Mouse (Mus musculus): ENCODE measurements at regions not wholly inside any gene's neighbourhood (a gene's known extent, or its start where the extent isn't known, plus 50 kb on each side); places are given as distances from the start of the nearest gene placed in this dataset.

DNA sequence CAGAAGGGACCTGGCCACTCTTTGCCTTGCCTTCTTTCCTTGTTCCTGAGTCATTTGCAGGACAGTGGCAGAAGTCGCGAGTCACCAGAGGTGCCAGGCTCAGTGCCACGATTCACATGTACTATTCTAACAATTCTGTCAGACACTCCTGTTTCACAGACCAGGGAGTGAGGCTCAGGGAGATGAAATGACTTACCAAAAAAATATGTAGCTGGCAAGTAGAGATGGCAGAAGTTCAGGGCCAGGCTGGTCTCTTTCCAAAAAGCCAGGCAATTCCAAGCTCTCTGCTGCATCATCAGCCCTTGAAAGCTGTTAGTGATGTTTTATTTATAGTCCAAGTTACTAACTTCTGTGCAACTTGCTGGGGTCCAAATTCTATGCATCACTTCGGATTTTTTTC, 311.2 kb downstream of the Hace1 start:
- Histone ChIP-seq H3K4me3 (ENCODE audit: low read depth, low read length) (no peak overlapping the region), H3K36me3 (ENCODE audit: control insufficient read depth, insufficient read depth, low read length) (no peaks in the 10 kb centered on the region), H3K27ac (replicated peaks; ENCODE audit: low read depth, low read length) (no peak overlapping the region), H3K4me2 (ENCODE audit: low read depth, severe bottlenecking) (no peak overlapping the region), H3K4me1 (ENCODE audit: control insufficient read depth, insufficient read depth, low read length) (peaks cover 3% of the 10 kb centered on the region; the same call in 1 of the 2 replicates), H3K27me3 (ENCODE audit: control insufficient read depth, insufficient read depth, low read length) (no peaks in the 10 kb centered on the region), H3K9ac (ENCODE audit: low read length) (no peak overlapping the region), H3K9me3 (ENCODE audit: control insufficient read depth, low read length) (no peaks in the 10 kb centered on the region)
- 80% methylated on average over 4 of the region's 4 CpGs for WGBS
- DNase-seq (ENCODE audit: low spot score) (peak; percentile 20), ATAC-seq (ENCODE audit: insufficient number of reproducible peaks, low FRiP score, low TSS enrichment, low read depth) (no peak)

GRCm38 (mm10) chr10:45889381-45889951, 311.8 kb downstream of the Hace1 start:
- Histone ChIP-seq H3K9me3 (ENCODE audit: control insufficient read depth, low read length) (no peaks in the 10 kb centered on the region), H3K4me1 (ENCODE audit: control insufficient read depth, insufficient read depth, low read length) (peaks cover 3% of the 10 kb centered on the region; the same call in 1 of the 2 replicates), H3K4me2 (ENCODE audit: low read depth, severe bottlenecking) (no peak overlapping the region), H3K27me3 (ENCODE audit: control insufficient read depth, insufficient read depth, low read length) (no peaks in the 10 kb centered on the region), H3K36me3 (ENCODE audit: control insufficient read depth, insufficient read depth, low read length) (no peaks in the 10 kb centered on the region), H3K4me3 (ENCODE audit: low read depth, low read length) (no peak overlapping the region), H3K27ac (replicated peaks; ENCODE audit: low read depth, low read length) (no peak overlapping the region), H3K9ac (ENCODE audit: low read length) (no peak overlapping the region)
- DNase-seq (ENCODE audit: low spot score) (peak; percentile 17), ATAC-seq (ENCODE audit: insufficient number of reproducible peaks, low FRiP score, low TSS enrichment, low read depth) (no peak)
- 77% methylated on average over 13 of the region's 13 CpGs for WGBS

DNA sequence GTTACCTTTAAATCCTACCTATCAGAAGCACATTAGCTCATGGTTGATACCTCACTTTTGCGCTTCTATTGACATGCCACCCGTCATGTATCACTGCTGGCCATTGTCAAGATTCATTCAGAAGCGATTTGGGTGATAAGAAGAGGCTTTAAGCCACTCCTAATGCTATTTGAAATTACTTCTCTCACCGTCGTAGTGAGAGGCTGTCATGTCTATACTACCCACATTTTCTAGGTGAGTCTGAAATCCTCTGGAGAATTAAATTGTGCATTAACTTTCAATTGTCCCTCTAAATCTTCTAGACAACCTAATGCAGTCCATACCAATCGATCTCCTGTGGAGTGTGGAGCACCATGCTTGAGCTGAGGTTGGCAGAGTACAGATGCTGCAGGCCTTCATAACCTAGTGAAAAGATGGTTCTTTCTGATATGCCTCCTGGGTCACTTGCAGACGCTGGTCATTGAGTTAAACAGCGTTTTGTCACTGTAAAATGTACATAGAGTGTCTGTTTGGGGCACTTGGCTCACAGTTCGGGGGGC, 312.5 kb downstream of the Hace1 start:
- peak; percentile 12 for DNase-seq (ENCODE audit: low spot score)
- no peak overlapping the region for H3K9ac ChIP-seq (ENCODE audit: low read length)
- H3K4me1 ChIP-seq (ENCODE audit: control insufficient read depth, insufficient read depth, low read length): peaks cover 3% of the 10 kb centered on the region; the same call in 1 of the 2 replicates
- no peaks in the 10 kb centered on the region for H3K9me3 ChIP-seq (ENCODE audit: control insufficient read depth, low read length)
- no peak overlapping the region for H3K4me2 ChIP-seq (ENCODE audit: low read depth, severe bottlenecking)
- H3K27me3 ChIP-seq (ENCODE audit: control insufficient read depth, insufficient read depth, low read length): no peaks in the 10 kb centered on the region
- H3K27ac ChIP-seq (replicated peaks; ENCODE audit: low read depth, low read length): no peak overlapping the region
- H3K36me3 ChIP-seq (ENCODE audit: control insufficient read depth, insufficient read depth, low read length): no peaks in the 10 kb centered on the region
- ATAC-seq (ENCODE audit: insufficient number of reproducible peaks, low FRiP score, low TSS enrichment, low read depth): no peak
- WGBS: 89% methylated on average over 9 of the region's 9 CpGs
- no peak overlapping the region for H3K4me3 ChIP-seq (ENCODE audit: low read depth, low read length)

DNA sequence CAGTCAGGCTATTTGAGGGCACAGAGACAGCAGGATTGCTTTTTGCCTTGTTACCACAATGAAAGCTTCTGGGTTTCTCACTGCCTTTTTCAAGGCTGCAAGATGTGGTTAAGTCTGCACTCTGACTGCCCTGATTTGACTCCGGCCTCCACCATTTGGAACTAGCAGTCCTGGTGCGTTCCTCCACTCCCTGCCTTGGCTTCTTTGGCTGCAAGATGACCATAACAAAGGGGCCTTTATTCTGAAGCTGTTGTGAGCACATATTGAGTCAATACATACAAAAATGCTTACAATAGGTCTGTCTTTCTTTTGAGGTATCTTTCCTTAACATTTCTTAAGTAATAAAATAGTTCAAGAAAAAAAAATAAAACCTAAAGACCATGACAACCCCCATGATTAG, 314.8 kb downstream of the Hace1 start:
- WGBS: 51% methylated on average over 2 of the region's 2 CpGs
- Histone ChIP-seq H3K4me2 (ENCODE audit: low read depth, severe bottlenecking) (no peak overlapping the region), H3K36me3 (ENCODE audit: control insufficient read depth, insufficient read depth, low read length) (no peaks in the 10 kb centered on the region), H3K27ac (replicated peaks; ENCODE audit: low read depth, low read length) (peak overlapping the region; percentile 32; the same call in 1 of the 2 replicates), H3K27me3 (ENCODE audit: control insufficient read depth, insufficient read depth, low read length) (no peaks in the 10 kb centered on the region), H3K9ac (ENCODE audit: low read length) (no peak overlapping the region), H3K4me3 (ENCODE audit: low read depth, low read length) (no peak overlapping the region), H3K4me1 (ENCODE audit: control insufficient read depth, insufficient read depth, low read length) (peaks cover 3% of the 10 kb centered on the region; the same call in 1 of the 2 replicates), H3K9me3 (ENCODE audit: control insufficient read depth, low read length) (no peaks in the 10 kb centered on the region)
- DNase-seq (ENCODE audit: low spot score) (no peak), ATAC-seq (ENCODE audit: insufficient number of reproducible peaks, low FRiP score, low TSS enrichment, low read depth) (no peak)

DNA sequence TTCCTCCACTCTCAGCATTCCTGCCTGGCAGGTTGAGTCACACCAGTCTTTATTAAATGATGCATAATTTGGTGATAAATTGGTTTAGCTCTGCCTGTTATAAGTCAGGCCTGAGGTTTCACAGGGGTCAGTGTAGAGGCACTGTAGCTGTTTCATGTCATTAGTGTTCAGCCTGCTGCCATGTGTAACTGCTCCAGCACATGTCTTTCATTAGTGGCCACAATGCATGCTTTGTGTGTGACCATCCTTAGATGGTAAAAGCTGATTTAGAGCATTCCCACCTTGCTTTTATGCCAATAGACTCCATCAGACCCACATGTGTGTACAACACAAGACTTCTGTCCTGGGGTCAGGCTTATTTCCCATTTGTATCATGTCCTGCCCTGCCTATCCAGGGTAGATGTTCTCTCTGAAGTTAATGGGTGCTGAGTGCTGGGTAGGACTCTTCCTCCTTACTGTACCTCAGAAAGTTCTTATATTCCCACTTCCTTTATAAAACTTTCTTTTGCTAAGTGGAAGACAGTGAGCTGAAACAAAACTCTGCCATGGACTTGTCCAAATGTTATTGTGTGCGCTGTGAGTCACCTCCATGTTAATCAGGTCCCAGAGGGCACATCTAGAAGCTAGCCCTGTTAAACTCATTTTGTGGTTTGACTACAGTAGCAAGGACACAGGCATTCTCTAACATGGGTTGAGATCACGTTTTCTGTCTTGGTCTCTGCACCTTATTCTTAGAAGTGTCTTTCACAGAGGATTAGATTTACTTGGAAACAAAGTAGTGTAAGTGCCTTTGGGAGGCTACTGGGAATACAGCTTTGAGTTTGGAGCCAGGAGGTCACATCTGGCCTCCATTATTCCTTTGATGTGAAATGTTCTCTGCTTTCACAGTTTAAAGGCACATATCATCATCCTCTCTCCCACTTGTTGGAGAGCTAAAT, 316.5 kb downstream of the Hace1 start:
- H3K4me2 ChIP-seq (ENCODE audit: low read depth, severe bottlenecking): no peak overlapping the region
- peak; percentile 81 for DNase-seq (ENCODE audit: low spot score)

GRCm38 (mm10) chr10:45916928-45917327, 339.3 kb downstream of the Hace1 start:
- H3K9me3 ChIP-seq (ENCODE audit: control insufficient read depth, low read length): no peaks in the 10 kb centered on the region
- ATAC-seq (ENCODE audit: insufficient number of reproducible peaks, low FRiP score, low TSS enrichment, low read depth): no peak
- H3K4me1 ChIP-seq (ENCODE audit: control insufficient read depth, insufficient read depth, low read length): no peaks in the 10 kb centered on the region
- no peak overlapping the region for H3K4me2 ChIP-seq (ENCODE audit: low read depth, severe bottlenecking)
- H3K4me3 ChIP-seq (ENCODE audit: low read depth, low read length): no peak overlapping the region
- WGBS: 28% methylated on average over 3 of the region's 3 CpGs
- no peak for DNase-seq (ENCODE audit: low spot score)
- no peaks in the 10 kb centered on the region for H3K36me3 ChIP-seq (ENCODE audit: control insufficient read depth, insufficient read depth, low read length)
- no peak overlapping the region for H3K9ac ChIP-seq (ENCODE audit: low read length)
- no peaks in the 10 kb centered on the region for H3K27me3 ChIP-seq (ENCODE audit: control insufficient read depth, insufficient read depth, low read length)
- no peak overlapping the region for H3K27ac ChIP-seq (replicated peaks; ENCODE audit: low read depth, low read length)

More for the DNA sequence above, 316.5 kb downstream of the Hace1 start:
- H3K36me3 ChIP-seq (ENCODE audit: control insufficient read depth, insufficient read depth, low read length): no peaks in the 10 kb centered on the region
- H3K9me3 ChIP-seq (ENCODE audit: control insufficient read depth, low read length): no peaks in the 10 kb centered on the region
- WGBS: 12% methylated on average over 2 of the region's 2 CpGs
- peak; percentile 95 for ATAC-seq (ENCODE audit: insufficient number of reproducible peaks, low FRiP score, low TSS enrichment, low read depth)
- peaks cover 3% of the 10 kb centered on the region; the same call in 1 of the 2 replicates for H3K4me1 ChIP-seq (ENCODE audit: control insufficient read depth, insufficient read depth, low read length)
- H3K9ac ChIP-seq (ENCODE audit: low read length): no peak overlapping the region
- no peaks in the 10 kb centered on the region for H3K27me3 ChIP-seq (ENCODE audit: control insufficient read depth, insufficient read depth, low read length)
- peak overlapping the region; percentile 63 for H3K27ac ChIP-seq (replicated peaks; ENCODE audit: low read depth, low read length)
- H3K4me3 ChIP-seq (ENCODE audit: low read depth, low read length): no peak overlapping the region

- Histone ChIP-seq H3K9me3 (ENCODE audit: control insufficient read depth, low read length) (no peaks in the 10 kb centered on the region), H3K27me3 (ENCODE audit: control insufficient read depth, insufficient read depth, low read length) (no peaks in the 10 kb centered on the region), H3K9ac (ENCODE audit: low read length) (no peak overlapping the region), H3K36me3 (ENCODE audit: control insufficient read depth, insufficient read depth, low read length) (no peaks in the 10 kb centered on the region), H3K4me1 (ENCODE audit: control insufficient read depth, insufficient read depth, low read length) (no peaks in the 10 kb centered on the region), H3K4me2 (ENCODE audit: low read depth, severe bottlenecking) (no peak overlapping the region), H3K27ac (replicated peaks; ENCODE audit: low read depth, low read length) (no peak overlapping the region), H3K4me3 (ENCODE audit: low read depth, low read length) (no peak overlapping the region)
- ATAC-seq (ENCODE audit: insufficient number of reproducible peaks, low FRiP score, low TSS enrichment, low read depth): no peak
- no peak for DNase-seq (ENCODE audit: low spot score)
- WGBS: 64% methylated on average over 1 of the region's 1 CpGs
These were observed 348.1 kb downstream of the Hace1 start for GRCm38 (mm10) chr10:45925746-45926145.

GRCm38 (mm10) chr10:45933631-45934310, 356.1 kb downstream of the Hace1 start:
- H3K9ac ChIP-seq (ENCODE audit: low read length): no peak overlapping the region
- H3K27me3 ChIP-seq (ENCODE audit: control insufficient read depth, insufficient read depth, low read length): no peaks in the 10 kb centered on the region
- H3K27ac ChIP-seq (replicated peaks; ENCODE audit: low read depth, low read length): no peak overlapping the region
- DNase-seq (ENCODE audit: low spot score) (no peak), ATAC-seq (ENCODE audit: insufficient number of reproducible peaks, low FRiP score, low TSS enrichment, low read depth) (no peak)
- no peaks in the 10 kb centered on the region for H3K9me3 ChIP-seq (ENCODE audit: control insufficient read depth, low read length)
- 90% methylated on average over 4 of the region's 4 CpGs for WGBS
- H3K36me3 ChIP-seq (ENCODE audit: control insufficient read depth, insufficient read depth, low read length): no peaks in the 10 kb centered on the region
- H3K4me3 ChIP-seq (ENCODE audit: low read depth, low read length): no peak overlapping the region
- no peak overlapping the region for H3K4me2 ChIP-seq (ENCODE audit: low read depth, severe bottlenecking)
- H3K4me1 ChIP-seq (ENCODE audit: control insufficient read depth, insufficient read depth, low read length): no peaks in the 10 kb centered on the region
